Mouse (Mus musculus) limb, embryonic 13.5 days (tissue): ENCODE data around the gene Rnase9. TPM values are rescaled to one million over a fixed set of nuclear protein-coding genes. Genes with fewer than 3 reads are reported as not detected.
"Not testable (repeated sequence)": the region's sequence is repeated elsewhere in the genome, so short reads cannot be mapped to it uniquely, and the experiment has no call there.

ENCODE experiments used
- ATAC-seq: fragments of 200-750 bp; cut with Nextera tagmentation; 2 replicates; pipeline ENCODE4 v1.8.0; 2017; ENCODE audit warnings: low read depth, moderate number of reproducible peaks, moderate TSS enrichment; ENCODE audit not compliant: low FRiP score
- H3K27ac ChIP-seq: fragments of 300-500 bp; sonication (generic); 2 replicates; pipeline ENCODE4 v1.5.1; 2015; ENCODE audit warnings: inconsistent platforms, mild to moderate bottlenecking, moderate library complexity
- H3K27me3 ChIP-seq: fragments of 300-500 bp; sonication (generic); 2 replicates; pipeline ENCODE4 v1.6.1; 2015; ENCODE audit warnings: mild to moderate bottlenecking, inconsistent platforms
- H3K36me3 ChIP-seq: fragments of 300-500 bp; sonication (generic); 2 replicates; pipeline ENCODE4 v1.6.1; 2015; ENCODE audit warnings: inconsistent platforms, mild to moderate bottlenecking, moderate library complexity
- H3K4me1 ChIP-seq: fragments of 300-500 bp; sonication (generic); 2 replicates; pipeline ENCODE4 v1.6.1; 2015; ENCODE audit warnings: inconsistent platforms
- H3K4me2 ChIP-seq: fragments of 300-500 bp; sonication (generic); replicated peaks from 2 replicates; pipeline ENCODE4 v1.6.1; 2015; ENCODE audit warnings: inconsistent platforms, mild to moderate bottlenecking, moderate library complexity
- H3K4me3 ChIP-seq: fragments of 300-500 bp; sonication (generic); 2 replicates; pipeline ENCODE4 v1.5.1; 2015; ENCODE audit warnings: moderate library complexity, mild to moderate bottlenecking, inconsistent platforms
- H3K9ac ChIP-seq: fragments of 300-500 bp; sonication (generic); 2 replicates; pipeline ENCODE4 v1.6.1; 2015; ENCODE audit warnings: mild to moderate bottlenecking, inconsistent platforms
- H3K9me3 ChIP-seq: fragments of 300-500 bp; sonication (generic); 2 replicates; pipeline ENCODE4 v1.6.1; 2016; ENCODE audit warnings: inconsistent platforms
- WGBS: fragments of 180-500 bp; shearing (Covaris S2); methylation state at CpG from one replicate; pipeline ENCODE4 v1.1.7; 2015; 5-methylcytosine and 5-hydroxymethylcytosine counted together
- polyA plus RNA-seq: library from polyadenylated mRNA; unstranded; fragments of >200 nt; fragmentation: Nextera tagmentation; extraction: Ambion mirVana; gene quantifications from 2 replicates; pipeline ENCODE4 v1.2.1, GENCODE M21; 2015

The Rnase9 gene
- polyA plus RNA-seq, 1 experiment from 2014 or later = not detected

- no peaks in the 10 kb centered on the region for H3K27me3 ChIP-seq
- H3K4me3 ChIP-seq = no peak overlapping the region
- no peak for ATAC-seq
- H3K9me3 ChIP-seq = no peaks in the 10 kb centered on the region
- no peak overlapping the region for H3K4me2 ChIP-seq
- no peaks in the 10 kb centered on the region for H3K4me1 ChIP-seq
- 88% methylated on average over 4 of the region's 4 CpGs for WGBS
- no peak overlapping the region for H3K27ac ChIP-seq
- H3K9ac ChIP-seq = no peak overlapping the region
- no peaks in the 10 kb centered on the region for H3K36me3 ChIP-seq
Observed at GRCm38 (mm10) chr14:51036214-51036613, 5.5 kb downstream of the Rnase9 start.

DNA sequence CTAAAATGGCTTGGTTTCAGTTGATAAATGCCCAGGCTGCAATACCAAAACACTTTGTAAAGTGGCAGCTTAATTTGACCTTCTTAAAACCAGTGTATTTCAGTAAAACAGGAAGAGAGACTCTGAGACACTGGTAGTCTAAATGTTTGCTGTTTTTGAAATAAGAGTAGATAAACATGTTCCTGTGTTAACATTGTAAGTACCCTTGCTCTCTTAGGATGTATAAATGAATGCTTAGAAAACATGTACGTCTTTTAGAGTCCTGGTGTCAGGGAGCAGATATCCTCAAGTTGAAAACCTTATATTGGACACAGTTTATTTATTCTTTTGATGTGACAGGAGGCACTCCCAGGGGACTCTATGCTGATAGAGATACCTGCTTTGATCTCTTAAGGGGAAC, 6.5 kb downstream of the Rnase9 start:
- H3K4me1 ChIP-seq = no peaks in the 10 kb centered on the region
- no peak for ATAC-seq
- H3K27me3 ChIP-seq = no peaks in the 10 kb centered on the region
- H3K9ac ChIP-seq = no peak overlapping the region
- H3K4me3 ChIP-seq = no peak overlapping the region
- no peaks in the 10 kb centered on the region for H3K36me3 ChIP-seq
- 35% methylated on average over 1 of the region's 1 CpGs for WGBS
- no peak overlapping the region for H3K27ac ChIP-seq
- no peak overlapping the region for H3K4me2 ChIP-seq
- H3K9me3 ChIP-seq = no peaks in the 10 kb centered on the region

- H3K27me3 ChIP-seq = no peaks in the 10 kb centered on the region
- no peak overlapping the region for H3K4me3 ChIP-seq
- no peak overlapping the region for H3K27ac ChIP-seq
- no peak overlapping the region for H3K4me2 ChIP-seq
- H3K9me3 ChIP-seq = no peaks in the 10 kb centered on the region
- H3K4me1 ChIP-seq = no peaks in the 10 kb centered on the region
- no peaks in the 10 kb centered on the region for H3K36me3 ChIP-seq
- WGBS = 42% methylated on average over 3 of the region's 3 CpGs
- ATAC-seq = no peak
- H3K9ac ChIP-seq = no peak overlapping the region
Observed at GRCm38 (mm10) chr14:51027387-51028155, 14.1 kb downstream of the Rnase9 start.

GRCm38 (mm10) chr14:51026391-51027133, 15.1 kb downstream of the Rnase9 start:
- 0 out of 2 replicates have a peak, but pooled peaks have one; percentile 48 for ATAC-seq
- 29% methylated on average over 5 of the region's 5 CpGs for WGBS
- Histone ChIP-seq H3K9me3 (no peaks in the 10 kb centered on the region), H3K4me2 (no peak overlapping the region), H3K27me3 (no peaks in the 10 kb centered on the region), H3K9ac (no peak overlapping the region), H3K36me3 (no peaks in the 10 kb centered on the region), H3K4me3 (no peak overlapping the region), H3K27ac (no peak overlapping the region), H3K4me1 (no peaks in the 10 kb centered on the region)

DNA sequence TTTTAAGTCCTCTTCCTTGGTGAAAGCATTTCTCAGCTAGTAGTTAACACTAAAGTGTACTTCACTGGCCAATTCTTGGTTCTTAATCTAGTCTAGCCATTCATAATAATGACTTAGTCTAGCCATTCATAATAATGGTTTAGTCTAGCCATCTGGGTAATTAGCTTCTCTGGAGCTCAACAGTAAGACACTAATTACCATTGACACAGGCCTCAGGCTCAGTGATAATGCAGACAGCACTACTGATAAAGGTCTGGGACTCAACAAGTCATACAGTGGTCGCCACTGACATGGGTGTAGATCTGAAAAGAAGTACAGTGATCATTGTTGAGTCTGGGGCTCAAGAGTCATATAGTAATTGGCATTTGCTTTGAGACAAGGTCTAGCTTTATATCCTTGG, 16.8 kb downstream of the Rnase9 start:
- Histone ChIP-seq H3K4me3 (no peak overlapping the region), H3K4me2 (no peak overlapping the region), H3K27ac (no peak overlapping the region), H3K9ac (no peak overlapping the region), H3K36me3 (no peaks in the 10 kb centered on the region), H3K4me1 (no peaks in the 10 kb centered on the region), H3K9me3 (no peaks in the 10 kb centered on the region), H3K27me3 (no peaks in the 10 kb centered on the region)
- 98% methylated on average over 1 of the region's 1 CpGs for WGBS
- no peak for ATAC-seq

DNA sequence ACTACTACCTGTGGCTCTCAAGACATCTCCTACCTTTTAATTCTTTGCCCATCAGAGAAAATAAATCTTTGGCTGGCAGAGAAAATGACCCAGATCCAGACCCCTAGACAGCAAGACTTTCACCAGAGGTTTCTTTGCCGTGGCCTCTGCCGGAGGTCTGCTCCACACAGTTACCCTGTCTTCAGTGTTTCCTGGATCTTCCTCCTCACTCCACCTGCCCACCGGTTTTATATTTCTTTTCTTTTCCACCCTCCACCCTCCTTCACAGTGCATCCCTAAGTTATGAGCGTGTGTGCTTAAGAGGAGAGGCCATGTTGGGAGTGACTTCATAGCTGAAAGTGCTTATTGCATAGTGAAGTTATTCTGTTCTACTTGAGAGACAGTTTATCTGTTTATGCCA, 18.2 kb downstream of the Rnase9 start:
- no peak for ATAC-seq
- WGBS = 72% methylated on average over 4 of the region's 4 CpGs

GRCm38 (mm10) chr14:51017256-51017655, 24.4 kb downstream of the Rnase9 start:
- Histone ChIP-seq H3K27me3 (no peaks in the 10 kb centered on the region), H3K27ac (no peak overlapping the region), H3K9ac (no peak overlapping the region), H3K36me3 (no peaks in the 10 kb centered on the region), H3K4me1 (no peaks in the 10 kb centered on the region), H3K9me3 (no peaks in the 10 kb centered on the region), H3K4me3 (no peak overlapping the region), H3K4me2 (no peak overlapping the region)
- WGBS = 65% methylated on average over 3 of the region's 3 CpGs
- ATAC-seq = no peak

More for the DNA sequence above, 18.2 kb downstream of the Rnase9 start:
- Histone ChIP-seq H3K9me3 (no peaks in the 10 kb centered on the region), H3K4me3 (no peak overlapping the region), H3K4me2 (no peak overlapping the region), H3K36me3 (no peaks in the 10 kb centered on the region), H3K27me3 (no peaks in the 10 kb centered on the region), H3K9ac (no peak overlapping the region), H3K27ac (no peak overlapping the region), H3K4me1 (no peaks in the 10 kb centered on the region)

DNA sequence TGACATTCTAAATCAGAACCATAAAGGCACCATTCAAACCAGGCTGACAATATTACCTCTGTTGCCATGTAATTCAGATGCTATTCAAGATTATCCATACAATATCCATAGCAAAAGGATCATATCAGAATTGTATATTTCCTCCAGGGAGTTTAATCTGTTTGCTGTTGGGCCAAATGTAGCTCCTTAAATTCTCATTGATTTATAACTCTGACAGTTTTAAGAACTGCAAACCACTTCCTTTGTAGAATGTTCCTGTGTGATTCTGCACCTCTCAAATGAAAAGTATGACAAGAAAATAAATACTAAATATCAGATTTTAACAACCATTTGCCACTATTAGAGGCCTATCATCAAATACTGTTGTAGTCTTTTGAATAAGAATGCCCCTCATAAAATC, 25.9 kb downstream of the Rnase9 start:
- ATAC-seq = no peak
- Histone ChIP-seq H3K4me1 (no peaks in the 10 kb centered on the region), H3K27me3 (no peaks in the 10 kb centered on the region), H3K9me3 (no peaks in the 10 kb centered on the region), H3K4me3 (no peak overlapping the region), H3K4me2 (no peak overlapping the region), H3K27ac (no peak overlapping the region), H3K36me3 (no peaks in the 10 kb centered on the region), H3K9ac (no peak overlapping the region)

GRCm38 (mm10) chr14:51014724-51015123, 26.9 kb downstream of the Rnase9 start:
- 82% methylated on average over 3 of the region's 3 CpGs for WGBS
- not testable (repeated sequence) for H3K27me3 ChIP-seq, H3K36me3 ChIP-seq, H3K4me3 ChIP-seq, H3K9ac ChIP-seq, H3K27ac ChIP-seq, H3K4me1 ChIP-seq, ATAC-seq, H3K9me3 ChIP-seq, H3K4me2 ChIP-seq

DNA sequence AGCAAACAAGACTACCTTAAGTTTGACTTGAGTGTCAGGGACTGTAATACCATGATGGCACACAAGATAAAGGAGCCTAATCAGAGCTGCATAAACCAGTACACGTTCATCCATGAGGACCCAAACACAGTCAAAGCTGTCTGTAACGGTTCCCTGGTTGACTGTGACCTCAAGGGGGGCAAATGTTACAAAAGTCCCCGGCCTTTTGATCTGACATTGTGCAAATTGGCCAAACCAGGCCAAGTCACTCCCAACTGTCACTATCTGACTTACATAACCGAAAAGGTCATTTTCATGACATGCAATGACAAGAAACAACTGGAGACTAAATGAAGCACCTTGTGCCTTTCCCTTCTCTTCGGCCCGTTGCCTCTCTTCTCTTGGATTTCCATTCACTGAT, 32.1 kb downstream of the Rnase9 start:
- 0 out of 2 replicates have a peak, but pooled peaks cover 5% of the 10 kb centered on the region for H3K4me1 ChIP-seq
- no peak overlapping the region for H3K4me3 ChIP-seq
- H3K36me3 ChIP-seq = no peaks in the 10 kb centered on the region
- no peaks in the 10 kb centered on the region for H3K27me3 ChIP-seq
- no peak overlapping the region for H3K9ac ChIP-seq
- no peaks in the 10 kb centered on the region for H3K9me3 ChIP-seq
- H3K27ac ChIP-seq = no peak overlapping the region
- no peak for ATAC-seq
- 86% methylated on average over 6 of the region's 6 CpGs for WGBS
- no peak overlapping the region for H3K4me2 ChIP-seq

GRCm38 (mm10) chr14:51008781-51009180, 32.9 kb downstream of the Rnase9 start:
- no peak overlapping the region for H3K27ac ChIP-seq
- WGBS = 82% methylated on average over 4 of the region's 4 CpGs
- 0 out of 2 replicates have a peak, but pooled peaks cover 5% of the 10 kb centered on the region for H3K4me1 ChIP-seq
- no peak overlapping the region for H3K9ac ChIP-seq
- H3K27me3 ChIP-seq = no peaks in the 10 kb centered on the region
- no peak overlapping the region for H3K4me3 ChIP-seq
- no peak for ATAC-seq
- H3K4me2 ChIP-seq = no peak overlapping the region
- H3K36me3 ChIP-seq = no peaks in the 10 kb centered on the region
- H3K9me3 ChIP-seq = no peaks in the 10 kb centered on the region

DNA sequence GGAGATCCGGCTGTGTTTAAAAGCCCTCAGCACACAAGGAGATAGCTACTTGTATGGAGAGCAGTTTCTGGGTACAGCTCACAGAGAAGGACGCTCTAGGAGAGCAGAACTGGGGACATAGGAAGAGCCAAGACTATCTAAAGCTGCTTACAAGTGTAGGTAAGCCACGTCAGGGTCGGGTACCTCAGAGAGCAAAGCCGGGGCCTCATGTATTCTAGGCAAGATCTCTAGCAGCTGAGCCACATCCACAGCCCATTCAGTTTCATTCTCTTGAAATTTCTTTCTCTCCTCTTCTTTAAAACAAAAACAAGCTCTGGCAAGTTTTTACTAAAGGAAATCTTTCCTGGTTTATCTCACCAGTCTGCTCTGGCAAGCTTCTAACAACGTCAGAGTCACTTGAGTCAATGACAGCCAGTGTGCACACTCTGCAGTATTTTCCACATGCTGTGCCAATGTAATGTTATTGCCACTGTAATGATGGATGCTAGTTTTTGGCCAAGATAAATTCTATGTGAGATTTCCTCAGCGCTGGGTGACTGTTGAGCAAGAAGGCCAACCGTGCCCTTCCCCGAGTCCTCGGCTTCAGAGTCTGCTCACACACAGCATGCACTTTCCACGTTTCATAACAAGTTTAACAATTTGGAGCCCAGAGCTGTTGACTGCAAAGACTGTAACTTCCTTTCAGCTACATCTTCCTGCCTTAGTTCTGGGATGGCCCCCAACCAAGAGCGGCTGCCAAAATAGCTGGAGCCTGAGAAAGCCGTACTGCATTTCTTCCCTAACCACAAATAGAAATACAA, 33.6 kb downstream of the Rnase9 start:
- no peak for ATAC-seq
- H3K27ac ChIP-seq = no peak overlapping the region
- WGBS = 80% methylated on average over 13 of the region's 13 CpGs

More for the DNA sequence above, 33.6 kb downstream of the Rnase9 start:
- Histone ChIP-seq H3K4me2 (no peak overlapping the region), H3K9me3 (no peaks in the 10 kb centered on the region), H3K9ac (no peak overlapping the region), H3K27me3 (no peaks in the 10 kb centered on the region), H3K4me3 (no peak overlapping the region), H3K36me3 (no peaks in the 10 kb centered on the region), H3K4me1 (0 out of 2 replicates have a peak, but pooled peaks cover 5% of the 10 kb centered on the region)
